Mouse (Mus musculus) CH12.LX (cell line): ENCODE results near the gene Glyctk. TPM values are rescaled to one million over a fixed set of nuclear protein-coding genes. Genes with fewer than 3 reads are reported as not detected.

ENCODE experiments used
- DNase-seq: peaks from one replicate; pipeline ENCODE4 v3.0.0-alpha.2; 2013; ENCODE audit errors: extremely low read depth
- H3K27ac ChIP-seq: 2 replicates; pipeline ENCODE4 v1.5.1; 2012; ENCODE audit warnings: low read depth, mild to moderate bottlenecking, control low read depth, moderate library complexity; ENCODE audit not compliant: insufficient read depth
- H3K27me3 ChIP-seq: replicated peaks from 2 replicates; pipeline ENCODE3; 2012; ENCODE audit warnings: inconsistent platforms
- H3K36me3 ChIP-seq, 2 experiments: replicated peaks in 1 of 2; 2 replicates each; pipeline versions ENCODE3 to v1.6.1; 2012; ENCODE audit warnings: inconsistent platforms in 1 of 2, low read length in 1 of 2, mild to moderate bottlenecking in 1 of 2, mixed read lengths in 1 of 2, moderate library complexity in 1 of 2; ENCODE audit not compliant: control insufficient read depth in 1 of 2, insufficient read depth in 1 of 2
- H3K4me1 ChIP-seq, 2 experiments: 2 replicates each; pipeline ENCODE4 v1.6.1; 2012; ENCODE audit warnings: inconsistent platforms in 1 of 2, moderate library complexity in 1 of 2; ENCODE audit not compliant: insufficient read depth in 2 of 2, control insufficient read depth in 1 of 2
- H3K4me2 ChIP-seq: 2 replicates; pipeline ENCODE4 v1.6.1; 2012; ENCODE audit warnings: low read depth, mild to moderate bottlenecking, control low read depth; ENCODE audit not compliant: poor library complexity, insufficient read depth, severe bottlenecking
- H3K4me3 ChIP-seq, 3 experiments: fragments of 150-350 bp in 1 of 3; sonication (generic) in 1 of 3; replicated peaks in 1 of 3; 2 replicates each; pipeline versions ENCODE3 to v1.5.1; 2011 to 2012; ENCODE audit warnings: low read depth in 2 of 3, low read length in 2 of 3, mild to moderate bottlenecking in 2 of 3, moderate library complexity in 2 of 3, control low read depth in 1 of 3, improper control_type of control experiment in 1 of 3, inconsistent platforms in 1 of 3, mixed read lengths in 1 of 3; ENCODE audit not compliant: poor library complexity in 1 of 3
- H3K79me2 ChIP-seq: replicated peaks from 2 replicates; pipeline ENCODE4 v1.6.1; 2012; ENCODE audit warnings: mild to moderate bottlenecking, moderate library complexity; ENCODE audit not compliant: control insufficient read depth, poor library complexity, insufficient read depth, severe bottlenecking; ENCODE audit errors: extremely low read depth
- H3K9ac ChIP-seq: 2 replicates; pipeline ENCODE4 v1.6.1; 2012; ENCODE audit warnings: low read depth, mild to moderate bottlenecking, control low read depth, moderate library complexity; ENCODE audit not compliant: insufficient read depth
- H3K9me3 ChIP-seq: replicated peaks from 2 replicates; pipeline ENCODE3; 2012; ENCODE audit warnings: low read length, inconsistent platforms, mixed read lengths
- ELF1 ChIP-seq: IDR thresholded peaks from 2 replicates; pipeline ENCODE4 v1.6.1; 2014; ENCODE audit warnings: low read depth, mild to moderate bottlenecking, inconsistent platforms, low read length, improper control_type of control experiment
- MAFK ChIP-seq: IDR thresholded peaks from 2 replicates; pipeline ENCODE4 v1.6.1; 2011; ENCODE audit warnings: low read length, improper control_type of control experiment; ENCODE audit not compliant: insufficient replicate concordance
- TCF12 ChIP-seq: IDR thresholded peaks from 2 replicates; pipeline ENCODE4 v1.6.1; 2014; ENCODE audit warnings: low read depth, mild to moderate bottlenecking, inconsistent platforms, low read length, improper control_type of control experiment
- ZC3H11A ChIP-seq: IDR thresholded peaks from 2 replicates; pipeline ENCODE4 v1.6.1; 2012; ENCODE audit warnings: low read depth, mild to moderate bottlenecking, inconsistent platforms, low read length, improper control_type of control experiment
- dilution Hi-C: fragments of 300-500 bp; cut with MboI; formaldehyde crosslinking; loops from 2 replicates; pipeline ENCODE4 v1.14.3; 2020; ENCODE audit warnings: low sequenced_read_pairs; ENCODE audit not compliant: extremely low pct_unique_long_range_greater_than_20kb, extremely low pct_ligation_motif_present
- in situ Hi-C: fragments of 300-500 bp; cut with MboI; formaldehyde crosslinking; loops from 3 replicates; pipeline ENCODE4 v1.14.3; 2019; ENCODE audit warnings: low sequenced_read_pairs, low pct_ligation_motif_present, low pct_unique_long_range_greater_than_20kb, mixed read lengths
- polyA plus RNA-seq: library from polyadenylated mRNA; unstranded; fragments of >175 nt; gene quantifications from 2 replicates; pipeline ENCODE4 v1.2.1, GENCODE M21; 2012; ENCODE audit warnings: low read depth; ENCODE audit not compliant: insufficient read length
- total RNA-seq, 2 experiments: library from RNA; depleted of rRNA; stranded (reverse); fragments of 300-350 nt in 1 of 2; fragments of >200 nt in 1 of 2; gene quantifications; 2 replicates each; pipeline ENCODE4 v1.2.3; 2012 to 2014

Gene Glyctk
- total and polyA plus RNA-seq, 3 experiments = 2.8 to 3.0 (median 3.0) TPM

DNA sequence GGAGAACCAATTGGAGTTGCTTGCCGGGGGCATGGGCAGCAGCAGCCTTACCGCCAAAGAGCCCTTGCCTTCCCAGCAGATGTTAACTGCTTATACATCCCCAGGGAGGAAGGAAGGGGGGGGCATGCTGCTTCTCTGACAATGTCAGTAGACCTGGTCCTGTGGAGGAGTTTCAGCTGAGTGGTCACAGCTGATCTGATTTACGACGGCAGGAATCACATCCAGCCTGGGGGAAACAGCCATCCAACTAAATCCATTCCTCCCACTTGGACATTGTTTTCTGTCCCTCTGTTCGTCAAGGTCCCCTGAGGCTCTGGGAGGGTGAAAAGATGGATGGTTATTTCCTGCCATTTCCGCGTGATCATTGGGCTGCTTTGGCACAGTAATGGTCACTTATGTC, 53.5 kb downstream of the Glyctk start:
- no peak overlapping the region for H3K9ac ChIP-seq
- H3K9me3 ChIP-seq = peaks cover 8% of the 10 kb centered on the region
- DNase-seq = no peak
- H3K4me3 ChIP-seq = no peak overlapping the region
- in situ Hi-C loops = no loop called here
- H3K4me1 ChIP-seq = no peaks in the 10 kb centered on the region
- TF ChIP-seq ZC3H11A (no peak), MAFK (no peak), ELF1 (no peak), TCF12 (no peak)
- TF ChIP-seq, all 38 proteins: peak for 0
- Histone ChIP-seq H3K4me2 (no peak overlapping the region), H3K27ac (no peak overlapping the region), H3K79me2 (no peaks in the 10 kb centered on the region), H3K27me3 (peaks cover 31% of the 10 kb centered on the region), H3K36me3 (no peaks in the 10 kb centered on the region)
- dilution Hi-C loops = no loop called here

Other genes with a start within 250 kb of the Glyctk start
- under 0.01 TPM in 1 of 2 replicates, not detected in the other for gene Col6a5, start 197.5 kb downstream of the Glyctk start, total RNA-seq (2012; rRNA removed)
- gene Col6a5, start 197.5 kb downstream of the Glyctk start, total RNA-seq (2014; rRNA removed) = not detected in 2 replicates
- not detected in 2 replicates for gene Col6a5, start 197.5 kb downstream of the Glyctk start, polyA plus RNA-seq
- 0.29 and 0.47 TPM in 2 replicates for gene Col6a4, start 61.4 kb downstream of the Glyctk start, total RNA-seq (2012; rRNA removed)
- gene Col6a4, start 61.4 kb downstream of the Glyctk start, total RNA-seq (2014; rRNA removed) = 0.08 and 0.16 TPM in 2 replicates
- 0.48 and 0.74 TPM in 2 replicates for gene Col6a4, start 61.4 kb downstream of the Glyctk start, polyA plus RNA-seq
- 70.4 and 90.7 TPM in 2 replicates for gene Wdr82, start 12.8 kb upstream of the Glyctk start, total RNA-seq (2012; rRNA removed)
- gene Wdr82, start 12.8 kb upstream of the Glyctk start, total RNA-seq (2014; rRNA removed) = 117 and 131 TPM in 2 replicates
- 93.6 and 100 TPM in 2 replicates for gene Wdr82, start 12.8 kb upstream of the Glyctk start, polyA plus RNA-seq
- 86.0 and 103 TPM in 2 replicates for gene Ppm1m, start 41.6 kb upstream of the Glyctk start, total RNA-seq (2012; rRNA removed)
- 54.7 and 60.1 TPM in 2 replicates for gene Ppm1m, start 41.6 kb upstream of the Glyctk start, total RNA-seq (2014; rRNA removed)
- gene Ppm1m, start 41.6 kb upstream of the Glyctk start, polyA plus RNA-seq = 99.8 and 111 TPM in 2 replicates
- gene Twf2, start 45.0 kb upstream of the Glyctk start, total RNA-seq (2012; rRNA removed) = 120 and 156 TPM in 2 replicates
- gene Twf2, start 45.0 kb upstream of the Glyctk start, total RNA-seq (2014; rRNA removed) = 177 and 186 TPM in 2 replicates
- gene Twf2, start 45.0 kb upstream of the Glyctk start, polyA plus RNA-seq = 129 and 131 TPM in 2 replicates
- gene Tlr9, start 64.5 kb upstream of the Glyctk start, total RNA-seq (2012; rRNA removed) = 1.4 and 1.5 TPM in 2 replicates
- gene Tlr9, start 64.5 kb upstream of the Glyctk start, total RNA-seq (2014; rRNA removed) = 0.54 and 1.0 TPM in 2 replicates
- 9.9 and 12.5 TPM in 2 replicates for gene Tlr9, start 64.5 kb upstream of the Glyctk start, polyA plus RNA-seq
- gene Alas1, start 90.5 kb upstream of the Glyctk start, total RNA-seq (2012; rRNA removed) = 65.1 and 71.9 TPM in 2 replicates
- gene Alas1, start 90.5 kb upstream of the Glyctk start, total RNA-seq (2014; rRNA removed) = 93.1 and 105 TPM in 2 replicates
- gene Alas1, start 90.5 kb upstream of the Glyctk start, polyA plus RNA-seq = 68.2 and 69.6 TPM in 2 replicates
- 42.7 and 46.7 TPM in 2 replicates for gene Poc1a, start 122.9 kb upstream of the Glyctk start, total RNA-seq (2012; rRNA removed)
- gene Poc1a, start 122.9 kb upstream of the Glyctk start, total RNA-seq (2014; rRNA removed) = 24.2 and 24.5 TPM in 2 replicates
- 31.9 and 39.8 TPM in 2 replicates for gene Poc1a, start 122.9 kb upstream of the Glyctk start, polyA plus RNA-seq
- gene Dusp7, start 210.5 kb upstream of the Glyctk start, total RNA-seq (2012; rRNA removed) = 8.0 and 10.0 TPM in 2 replicates
- 4.9 and 6.2 TPM in 2 replicates for gene Dusp7, start 210.5 kb upstream of the Glyctk start, total RNA-seq (2014; rRNA removed)
- gene Dusp7, start 210.5 kb upstream of the Glyctk start, polyA plus RNA-seq = 8.2 and 11.4 TPM in 2 replicates